Mouse (Mus musculus): ENCODE measurements at regions not wholly inside any gene's neighbourhood (a gene's known extent, or its start where the extent isn't known, plus 50 kb on each side); places are given as distances from the start of the nearest gene placed in this dataset.

DNA sequence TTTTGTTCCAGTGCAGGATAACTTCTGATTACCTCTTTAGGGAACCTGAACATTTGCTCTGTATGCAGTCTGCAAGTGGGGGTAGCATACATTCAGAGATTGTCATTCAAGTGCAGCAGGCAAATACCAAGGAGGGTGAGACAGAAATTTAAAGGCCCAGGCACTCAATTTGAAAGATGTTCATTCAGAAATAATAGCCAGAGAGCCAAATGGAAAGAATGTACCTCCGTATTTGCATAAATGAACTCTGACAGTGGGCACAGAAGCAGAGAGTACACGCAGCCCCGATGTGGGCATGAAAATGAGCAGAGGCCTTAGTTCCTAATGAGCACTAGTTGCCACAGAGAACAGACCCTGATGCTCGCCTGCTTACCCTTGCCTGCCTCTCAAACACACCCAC is 958.8 kb upstream of the Flrt2 start:
- no peak for DNase-seq (ENCODE audit: extremely low spot score, low read depth, low spot score)

DNA sequence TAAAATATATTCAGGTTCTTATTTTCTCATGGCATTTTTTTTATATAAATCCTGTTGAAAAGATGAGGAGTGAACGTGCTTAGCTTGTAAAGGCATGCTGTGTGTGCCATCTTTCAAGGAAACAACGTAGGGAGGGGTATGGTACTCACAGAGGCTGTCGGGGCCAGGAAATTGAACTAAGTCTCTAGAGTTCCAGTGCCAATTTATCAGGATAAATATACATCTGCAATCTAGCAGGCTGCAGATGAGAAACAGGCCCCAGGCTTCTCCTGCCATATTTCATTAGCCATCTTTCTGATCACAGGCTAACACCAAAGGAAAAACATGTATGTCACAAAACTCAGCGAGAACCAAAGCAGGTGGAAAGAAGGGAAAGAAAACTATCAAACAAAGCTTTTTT is 954.8 kb upstream of the Flrt2 start:
- DNase-seq (ENCODE audit: extremely low spot score, low read depth, low spot score), result no peak

- no peak for DNase-seq (ENCODE audit: extremely low spot score, low read depth, low spot score)
Observed at GRCm38 (mm10) chr12:94749747-94750515, 942.1 kb upstream of the Flrt2 start.

DNA sequence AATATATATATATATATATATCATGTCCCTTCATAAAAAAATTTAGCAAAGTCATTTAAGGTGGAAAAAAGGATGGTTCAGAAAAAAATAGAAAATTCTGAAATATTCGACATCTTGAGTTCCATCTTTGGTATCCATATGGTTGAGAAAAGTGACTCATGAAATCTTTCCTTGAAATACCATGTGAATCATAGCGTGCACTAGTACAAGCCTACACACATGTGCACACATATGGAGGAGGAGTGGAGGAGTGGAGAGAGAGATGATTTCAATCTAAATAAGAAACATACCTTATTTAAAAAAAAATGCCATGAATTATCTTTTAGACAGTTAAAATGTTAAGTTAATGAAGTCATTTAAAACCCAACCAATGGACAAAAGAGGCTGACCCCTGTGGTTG is 936.3 kb upstream of the Flrt2 start:
- no peak for DNase-seq (ENCODE audit: extremely low spot score, low read depth, low spot score)

- peak; percentile 46 for DNase-seq (ENCODE audit: extremely low spot score, low read depth, low spot score)
Observed at GRCm38 (mm10) chr12:94795913-94796615, 896.0 kb upstream of the Flrt2 start.

DNA sequence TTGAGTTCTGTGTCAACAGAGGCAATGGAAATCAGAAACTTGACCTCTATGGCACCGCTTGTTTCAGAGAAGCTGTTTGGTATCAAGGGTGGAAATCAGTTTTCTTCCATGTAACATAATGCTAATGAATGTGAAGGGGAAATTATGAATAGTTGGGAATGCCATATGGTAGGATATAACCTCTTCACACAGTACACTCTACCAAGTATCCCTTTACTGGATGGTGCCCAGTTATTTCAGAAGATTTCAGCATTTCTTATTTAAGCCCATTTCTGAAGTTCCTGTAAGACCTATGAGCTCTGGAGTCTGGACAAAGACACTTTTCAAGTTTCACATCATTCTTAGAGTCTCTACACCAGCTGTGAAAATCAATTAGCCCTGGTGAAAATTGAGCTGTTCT is 887.3 kb upstream of the Flrt2 start:
- DNase-seq (ENCODE audit: extremely low spot score, low read depth, low spot score), result no peak

DNA sequence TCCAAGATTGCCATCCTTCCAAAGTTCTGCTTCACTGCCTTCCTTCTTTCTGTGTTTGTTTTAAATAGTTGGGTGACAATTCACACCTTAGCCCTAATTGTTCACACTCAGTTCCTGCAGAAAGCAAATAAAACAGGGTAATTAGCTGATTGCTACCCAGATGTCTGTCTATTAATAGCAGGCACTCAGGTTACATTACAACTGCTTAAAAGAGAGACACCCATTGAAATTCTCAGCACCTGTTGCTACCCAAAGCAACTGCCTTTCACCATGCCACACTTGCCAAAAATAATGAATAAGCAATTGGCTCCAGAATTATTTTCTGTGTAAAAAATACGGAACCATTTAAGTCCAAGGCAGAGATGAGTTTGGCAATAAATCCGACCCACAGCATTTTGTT is 860.6 kb upstream of the Flrt2 start:
- DNase-seq (ENCODE audit: extremely low spot score, low read depth, low spot score), result peak; percentile 14

DNA sequence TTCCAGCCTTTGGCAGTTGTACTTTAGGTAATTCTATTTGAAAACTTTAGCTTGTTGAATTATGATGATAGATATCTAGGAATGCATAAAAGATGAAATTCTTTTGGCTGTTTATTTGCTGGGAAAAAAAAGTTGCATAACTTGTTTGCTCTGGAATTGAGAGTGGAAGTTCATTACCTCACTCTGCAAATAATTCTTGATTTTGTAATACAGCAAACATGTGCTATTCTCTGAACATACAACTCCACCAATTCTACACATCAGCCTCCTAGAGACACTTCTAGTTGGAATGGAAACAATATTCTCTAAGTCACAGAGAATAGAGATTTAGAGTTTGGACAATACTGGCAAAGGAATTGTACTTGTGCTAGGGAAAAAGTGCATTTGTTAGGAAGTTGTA is 829.3 kb upstream of the Flrt2 start:
- DNase-seq (ENCODE audit: extremely low spot score, low read depth, low spot score), result no peak

GRCm38 (mm10) chr12:94910816-94911215 is 781.2 kb upstream of the Flrt2 start:
- DNase-seq (ENCODE audit: extremely low spot score, low read depth, low spot score), result no peak

DNA sequence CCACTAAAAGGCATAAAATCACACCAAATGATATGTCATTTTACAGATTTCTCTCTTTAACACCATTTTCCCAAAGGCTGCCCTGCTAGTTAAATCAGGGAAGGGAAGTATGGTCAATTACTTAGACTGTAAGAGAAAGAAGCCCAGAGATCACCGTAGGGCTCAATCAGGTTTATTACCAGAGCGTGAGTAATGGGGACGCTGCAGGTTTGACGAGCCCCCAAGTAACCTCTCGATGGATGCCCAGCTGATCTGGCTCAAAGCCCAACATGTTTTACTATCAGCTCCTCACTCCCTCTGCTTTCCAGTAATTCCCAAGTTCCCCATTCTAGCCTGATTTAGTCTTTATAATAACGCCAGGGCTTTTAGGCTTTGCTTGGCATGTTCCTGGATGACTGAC is 749.0 kb upstream of the Flrt2 start:
- no peak for DNase-seq (ENCODE audit: extremely low spot score, low read depth, low spot score)
